Mouse (Mus musculus) intestine, embryonic 15.5 days (tissue): ENCODE results near the gene Bik. TPM values are rescaled to one million over a fixed set of nuclear protein-coding genes. Genes with fewer than 3 reads are reported as not detected.

Source experiments
- ATAC-seq: fragments of 200-750 bp; cut with Nextera tagmentation; 2 replicates; pipeline ENCODE4 v1.8.0; 2017; ENCODE audit warnings: moderate TSS enrichment, moderate library complexity
- H3K27ac ChIP-seq: fragments of 300-500 bp; sonication (generic); 2 replicates; pipeline ENCODE4 v1.5.1; 2015; ENCODE audit warnings: mild to moderate bottlenecking, inconsistent platforms
- H3K27me3 ChIP-seq: fragments of 300-500 bp; sonication (generic); replicated peaks from 2 replicates; pipeline ENCODE4 v1.6.1; 2015; ENCODE audit warnings: inconsistent platforms
- H3K36me3 ChIP-seq: fragments of 300-500 bp; sonication (generic); 2 replicates; pipeline ENCODE4 v1.6.1; 2015; ENCODE audit warnings: inconsistent platforms
- H3K4me1 ChIP-seq: fragments of 300-500 bp; sonication (generic); replicated peaks from 2 replicates; pipeline ENCODE4 v1.6.1; 2015; ENCODE audit warnings: inconsistent platforms
- H3K4me2 ChIP-seq: fragments of 300-500 bp; sonication (generic); replicated peaks from 2 replicates; pipeline ENCODE4 v1.6.1; 2015; ENCODE audit warnings: mild to moderate bottlenecking, inconsistent platforms
- H3K4me3 ChIP-seq: fragments of 300-500 bp; sonication (generic); replicated peaks from 2 replicates; pipeline ENCODE4 v1.5.1; 2015; ENCODE audit warnings: inconsistent platforms
- H3K9ac ChIP-seq: fragments of 300-500 bp; sonication (generic); 2 replicates; pipeline ENCODE4 v1.6.1; 2015; ENCODE audit warnings: inconsistent platforms
- H3K9me3 ChIP-seq: fragments of 300-500 bp; sonication (generic); 2 replicates; pipeline ENCODE4 v1.6.1; 2016; ENCODE audit warnings: inconsistent platforms
- WGBS: fragments of 180-500 bp; shearing (Covaris S2); methylation state at CpG from one replicate; pipeline ENCODE4 v1.1.7; 2015; 5-methylcytosine and 5-hydroxymethylcytosine counted together
- polyA plus RNA-seq: library from polyadenylated mRNA; unstranded; fragments of >200 nt; fragmentation: Nextera tagmentation; extraction: Ambion mirVana; gene quantifications from 2 replicates; pipeline ENCODE4 v1.2.1, GENCODE M21; 2015

Bik gene
- polyA plus RNA-seq, 1 experiment from 2014 or later = 4.3 TPM

- 83% methylated on average over 6 of the region's 6 CpGs for WGBS
- ATAC-seq = no peak
- H3K4me1 ChIP-seq = peaks cover 10% of the 10 kb centered on the region
- H3K36me3 ChIP-seq = no peaks in the 10 kb centered on the region
- H3K4me3 ChIP-seq = no peak overlapping the region
- H3K27ac ChIP-seq = no peak overlapping the region
- H3K9me3 ChIP-seq = no peaks in the 10 kb centered on the region
- peaks cover 10% of the 10 kb centered on the region; the same call in 1 of the 2 replicates for H3K27me3 ChIP-seq
- no peak overlapping the region for H3K9ac ChIP-seq
- no peak overlapping the region for H3K4me2 ChIP-seq
Observed at GRCm38 (mm10) chr15:83520861-83521382, 5.7 kb upstream of the Bik start.

- no peak overlapping the region for H3K4me3 ChIP-seq
- no peak overlapping the region for H3K9ac ChIP-seq
- no peak overlapping the region for H3K4me2 ChIP-seq
- H3K4me1 ChIP-seq = peaks cover 22% of the 10 kb centered on the region
- no peaks in the 10 kb centered on the region for H3K9me3 ChIP-seq
- H3K27me3 ChIP-seq = peaks cover 29% of the 10 kb centered on the region
- no peaks in the 10 kb centered on the region for H3K36me3 ChIP-seq
- no peak for ATAC-seq
- H3K27ac ChIP-seq = no peak overlapping the region
- WGBS = 41% methylated on average over 7 of the region's 7 CpGs
Observed at GRCm38 (mm10) chr15:83523196-83523595, 3.5 kb upstream of the Bik start.

DNA sequence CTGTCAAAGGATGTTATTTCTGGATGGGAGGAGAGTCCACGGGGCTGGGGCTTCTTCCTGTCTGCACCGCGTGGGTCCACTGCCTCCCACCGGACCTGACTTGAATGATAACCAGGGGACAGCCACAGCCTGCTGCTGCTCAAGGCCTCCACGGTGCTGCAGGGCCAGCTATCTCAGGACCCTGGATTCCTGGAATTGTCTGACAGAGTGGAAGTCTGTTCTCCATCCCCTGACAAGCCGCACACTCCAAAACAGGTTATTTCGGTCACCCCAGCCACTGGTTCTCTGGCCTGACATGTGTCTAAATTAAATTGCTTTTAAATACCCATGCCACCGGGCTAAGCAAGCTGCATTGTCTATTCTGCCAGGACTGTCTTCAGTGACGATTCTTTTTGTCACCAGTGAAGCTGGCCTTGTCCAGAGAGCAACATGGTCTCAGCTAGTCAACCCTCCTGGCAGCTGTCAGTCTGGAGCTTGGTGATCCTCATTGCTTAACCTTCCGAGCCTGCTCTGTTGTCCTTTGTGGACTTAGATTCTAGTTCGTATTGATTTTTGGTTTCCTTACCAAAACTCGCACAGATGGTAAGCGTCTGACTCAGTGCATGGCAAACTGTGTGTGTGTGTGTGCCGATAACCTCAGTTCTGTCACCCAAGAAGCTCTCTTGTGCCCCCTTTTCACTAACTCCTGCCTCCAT lies 2.9 kb upstream of the Bik start:
- H3K36me3 ChIP-seq = no peaks in the 10 kb centered on the region
- H3K4me3 ChIP-seq = no peak overlapping the region
- peaks cover 16% of the 10 kb centered on the region for H3K4me1 ChIP-seq
- ATAC-seq = no peak
- peaks cover 33% of the 10 kb centered on the region for H3K27me3 ChIP-seq
- no peak overlapping the region for H3K4me2 ChIP-seq
- H3K9me3 ChIP-seq = no peaks in the 10 kb centered on the region
- no peak overlapping the region for H3K9ac ChIP-seq
- no peak overlapping the region for H3K27ac ChIP-seq
- 52% methylated on average over 14 of the region's 14 CpGs for WGBS

DNA sequence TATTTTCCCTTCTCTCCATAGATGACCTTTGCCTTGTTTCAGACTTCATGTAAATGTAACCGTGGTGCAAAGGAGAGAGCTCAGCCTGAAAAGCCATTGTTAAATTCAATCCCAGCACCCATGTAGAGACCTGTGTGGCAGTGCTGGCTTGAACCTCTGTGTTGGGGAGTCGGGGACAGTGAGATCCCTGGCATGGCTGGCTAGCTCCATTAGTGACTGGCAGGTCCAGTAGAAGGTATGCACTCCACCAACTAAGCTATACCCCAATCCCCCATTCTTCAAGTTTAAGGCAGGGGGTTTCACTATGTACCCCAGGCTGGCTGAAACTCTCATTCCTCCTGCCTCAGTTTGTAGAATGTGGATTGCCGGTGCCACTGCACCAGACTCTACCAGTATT lies 2.3 kb upstream of the Bik start:
- no peak for ATAC-seq
- no peak overlapping the region for H3K4me2 ChIP-seq
- 76% methylated on average over 3 of the region's 3 CpGs for WGBS
- H3K27me3 ChIP-seq = peaks cover 33% of the 10 kb centered on the region
- no peak overlapping the region for H3K9ac ChIP-seq
- H3K4me1 ChIP-seq = peaks cover 16% of the 10 kb centered on the region
- no peaks in the 10 kb centered on the region for H3K36me3 ChIP-seq
- no peak overlapping the region for H3K4me3 ChIP-seq
- no peak overlapping the region for H3K27ac ChIP-seq
- H3K9me3 ChIP-seq = no peaks in the 10 kb centered on the region

DNA sequence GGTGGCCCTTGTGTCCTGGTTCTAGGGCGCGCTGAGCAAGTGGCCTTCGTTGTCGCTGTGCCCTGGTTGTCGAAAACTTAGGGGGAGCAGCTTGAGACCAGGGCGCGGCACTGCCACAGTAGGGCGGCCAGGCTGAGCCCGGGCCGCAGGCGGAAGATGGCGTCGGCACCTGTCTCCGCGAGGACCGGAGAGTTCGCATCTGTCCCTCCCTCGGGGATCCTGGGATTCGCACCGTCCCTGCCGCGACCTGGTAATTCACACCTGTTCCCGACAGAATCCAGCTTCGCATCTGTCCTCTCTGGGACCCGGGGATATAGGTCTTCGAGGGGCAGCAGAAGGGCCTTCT lies 403 bp downstream of the Bik start:
- Histone ChIP-seq H3K36me3 (no peaks in the 10 kb centered on the region), H3K9ac (peak overlapping the region; percentile 53), H3K4me3 (peak overlapping the region; percentile 50), H3K4me2 (peak overlapping the region; percentile 96), H3K9me3 (no peaks in the 10 kb centered on the region), H3K27ac (no peak overlapping the region), H3K27me3 (peaks cover 33% of the 10 kb centered on the region), H3K4me1 (peaks cover 23% of the 10 kb centered on the region)
- ATAC-seq = peak; percentile 32; the same call in 1 of the 2 replicates
- WGBS = 1% methylated on average over 26 of the region's 26 CpGs

- H3K27me3 ChIP-seq = peaks cover 33% of the 10 kb centered on the region
- no peak overlapping the region for H3K4me2 ChIP-seq
- H3K36me3 ChIP-seq = no peaks in the 10 kb centered on the region
- H3K27ac ChIP-seq = no peak overlapping the region
- no peaks in the 10 kb centered on the region for H3K9me3 ChIP-seq
- no peak overlapping the region for H3K4me3 ChIP-seq
- no peak overlapping the region for H3K9ac ChIP-seq
- no peak for ATAC-seq
- 78% methylated on average over 2 of the region's 2 CpGs for WGBS
- peaks cover 23% of the 10 kb centered on the region for H3K4me1 ChIP-seq
Observed at GRCm38 (mm10) chr15:83527747-83528146, 1.1 kb downstream of the Bik start.

GRCm38 (mm10) chr15:83528892-83529291 lies 2.2 kb downstream of the Bik start:
- H3K4me2 ChIP-seq = no peak overlapping the region
- no peaks in the 10 kb centered on the region for H3K9me3 ChIP-seq
- H3K4me1 ChIP-seq = peaks cover 23% of the 10 kb centered on the region
- ATAC-seq = no peak
- H3K4me3 ChIP-seq = no peak overlapping the region
- WGBS = 58% methylated on average over 4 of the region's 4 CpGs
- peaks cover 33% of the 10 kb centered on the region for H3K27me3 ChIP-seq
- no peak overlapping the region for H3K9ac ChIP-seq
- no peak overlapping the region for H3K27ac ChIP-seq
- H3K36me3 ChIP-seq = no peaks in the 10 kb centered on the region

DNA sequence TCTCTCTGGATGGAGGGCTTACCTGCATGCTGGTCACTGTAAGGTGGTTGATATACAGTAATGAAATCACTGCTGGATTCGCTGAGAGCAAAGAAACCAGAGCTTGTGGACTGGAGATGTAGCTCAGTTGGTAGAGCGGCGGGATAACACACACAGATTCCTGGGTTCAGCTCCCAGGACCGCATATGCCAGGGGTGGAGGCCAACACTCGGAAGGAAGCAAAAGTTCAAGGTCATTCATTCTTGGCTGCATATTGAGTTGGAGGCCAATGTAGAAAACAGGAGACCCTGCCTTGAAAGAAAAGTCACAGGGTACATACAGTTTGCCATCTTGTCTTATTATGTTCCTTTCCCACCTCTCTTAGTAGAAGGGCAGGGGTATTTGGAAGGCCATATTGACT lies 3.1 kb downstream of the Bik start:
- Histone ChIP-seq H3K9me3 (no peaks in the 10 kb centered on the region), H3K4me2 (no peak overlapping the region), H3K4me1 (peaks cover 23% of the 10 kb centered on the region), H3K36me3 (no peaks in the 10 kb centered on the region), H3K27ac (no peak overlapping the region), H3K9ac (no peak overlapping the region), H3K4me3 (no peak overlapping the region), H3K27me3 (peaks cover 31% of the 10 kb centered on the region)
- 82% methylated on average over 5 of the region's 5 CpGs for WGBS
- no peak for ATAC-seq

- Histone ChIP-seq H3K4me3 (no peak overlapping the region), H3K36me3 (no peaks in the 10 kb centered on the region), H3K4me1 (peaks cover 23% of the 10 kb centered on the region), H3K27ac (no peak overlapping the region), H3K9me3 (no peaks in the 10 kb centered on the region), H3K9ac (no peak overlapping the region), H3K4me2 (no peak overlapping the region), H3K27me3 (peaks cover 28% of the 10 kb centered on the region)
- WGBS = 57% methylated on average over 9 of the region's 9 CpGs
- no peak for ATAC-seq
Observed at GRCm38 (mm10) chr15:83530233-83530632, 3.6 kb downstream of the Bik start.

GRCm38 (mm10) chr15:83530688-83531087 lies 4.0 kb downstream of the Bik start:
- Histone ChIP-seq H3K4me1 (peaks cover 22% of the 10 kb centered on the region), H3K27me3 (peaks cover 25% of the 10 kb centered on the region), H3K9me3 (no peaks in the 10 kb centered on the region), H3K27ac (0 out of 2 replicates have a peak overlapping the region, but pooled peaks have one; percentile 13), H3K4me2 (no peak overlapping the region), H3K36me3 (no peaks in the 10 kb centered on the region), H3K9ac (no peak overlapping the region), H3K4me3 (no peak overlapping the region)
- ATAC-seq = no peak
- WGBS = 49% methylated on average over 6 of the region's 6 CpGs

DNA sequence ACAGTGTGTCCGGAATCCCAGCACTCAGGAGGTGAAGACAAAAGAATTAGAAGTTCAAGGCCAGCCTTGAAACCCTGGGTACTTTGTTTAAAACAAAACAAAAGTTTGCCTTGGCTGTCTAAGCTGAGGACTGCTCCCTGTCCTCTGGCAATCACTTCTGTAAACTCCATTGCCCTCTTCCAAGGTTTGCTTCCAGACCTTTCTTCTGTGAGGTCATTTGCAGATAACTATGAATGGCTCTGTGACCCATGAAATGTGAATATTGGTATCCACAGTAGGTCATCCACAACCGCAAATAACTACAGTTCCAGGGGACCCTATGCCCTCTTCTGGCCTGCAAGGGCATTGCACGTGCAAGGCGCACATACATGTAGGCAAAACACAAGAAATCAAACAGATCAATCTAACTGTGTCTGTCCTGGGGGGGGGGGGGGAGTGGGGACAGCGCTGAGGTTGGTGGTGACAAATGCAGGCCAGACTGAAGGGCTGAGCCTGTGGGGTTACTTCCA lies 5.4 kb downstream of the Bik start:
- H3K4me2 ChIP-seq = no peak overlapping the region
- peaks cover 12% of the 10 kb centered on the region for H3K4me1 ChIP-seq
- 85% methylated on average over 5 of the region's 5 CpGs for WGBS
- H3K9me3 ChIP-seq = no peaks in the 10 kb centered on the region
- H3K4me3 ChIP-seq = no peak overlapping the region
- H3K27me3 ChIP-seq = peaks cover 14% of the 10 kb centered on the region
- no peaks in the 10 kb centered on the region for H3K36me3 ChIP-seq
- no peak overlapping the region for H3K27ac ChIP-seq
- no peak for ATAC-seq
- H3K9ac ChIP-seq = no peak overlapping the region

DNA sequence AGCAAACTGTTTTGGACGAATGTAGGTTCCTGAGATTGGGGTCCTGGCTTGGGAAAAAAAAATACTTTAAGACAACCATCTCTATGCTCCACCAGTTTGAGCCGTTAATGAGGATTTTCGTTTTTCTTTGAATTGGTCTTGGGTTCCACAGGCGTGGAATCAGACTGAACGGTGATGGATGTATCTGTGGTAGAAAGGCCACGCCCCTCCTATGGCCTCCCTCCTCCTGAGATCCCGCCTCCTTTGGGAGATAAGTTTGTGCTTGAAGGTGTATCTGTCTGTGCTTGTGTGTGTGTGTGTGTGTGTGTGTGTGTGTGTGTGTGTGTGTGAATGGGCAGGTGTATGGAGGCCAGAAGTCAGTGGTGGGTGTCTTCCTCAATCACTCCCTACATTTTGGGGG lies 5.9 kb downstream of the Bik start:
- no peak for ATAC-seq
- 82% methylated on average over 7 of the region's 7 CpGs for WGBS
- H3K9ac ChIP-seq = no peak overlapping the region
- H3K4me3 ChIP-seq = no peak overlapping the region
- H3K36me3 ChIP-seq = no peaks in the 10 kb centered on the region
- no peak overlapping the region for H3K4me2 ChIP-seq
- peaks cover 9% of the 10 kb centered on the region for H3K27me3 ChIP-seq
- no peaks in the 10 kb centered on the region for H3K9me3 ChIP-seq
- H3K27ac ChIP-seq = no peak overlapping the region
- H3K4me1 ChIP-seq = peaks cover 8% of the 10 kb centered on the region; the same call in 1 of the 2 replicates
